Mouse (Mus musculus): Measurements from ENCODE around the gene Rnf20. TPM values are rescaled to one million over a fixed set of nuclear protein-coding genes. Genes with fewer than 3 reads are reported as not detected.

The Rnf20 gene
- total RNA-seq, 2 experiments from 2014 or later = 74.1 to 88.7 TPM

GRCm38 (mm10) chr4:49661664-49662063 is 29.9 kb downstream of the Rnf20 start:
- DNase-seq = no peak

GRCm38 (mm10) chr4:49662231-49662630 is 30.4 kb downstream of the Rnf20 start:
- DNase-seq = no peak

GRCm38 (mm10) chr4:49664850-49665249 is 33.0 kb downstream of the Rnf20 start:
- DNase-seq = no peak

- no peak for DNase-seq
Observed at GRCm38 (mm10) chr4:49676071-49676470, 44.3 kb downstream of the Rnf20 start.

DNA sequence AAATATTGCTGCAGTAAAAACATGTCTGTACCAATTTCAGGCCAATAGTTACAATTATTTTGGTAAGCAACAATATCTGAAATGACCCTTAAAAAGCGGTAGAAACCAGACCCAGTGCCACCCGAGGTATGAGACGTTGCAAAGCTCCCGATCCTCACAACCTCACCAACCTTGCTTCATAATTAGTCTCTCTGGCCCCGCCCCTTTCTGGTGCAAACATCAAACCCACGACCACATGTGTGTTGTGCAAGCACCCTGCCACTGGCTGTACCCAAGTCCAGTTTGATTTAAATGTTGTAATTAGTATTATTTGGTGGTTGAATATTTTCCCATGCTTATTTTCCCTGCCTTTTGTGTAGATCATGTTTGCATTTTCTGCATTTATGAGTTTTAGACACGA is 45.0 kb downstream of the Rnf20 start:
- DNase-seq = no peak

GRCm38 (mm10) chr4:49680171-49680875 is 48.5 kb downstream of the Rnf20 start:
- no peak for DNase-seq

DNA sequence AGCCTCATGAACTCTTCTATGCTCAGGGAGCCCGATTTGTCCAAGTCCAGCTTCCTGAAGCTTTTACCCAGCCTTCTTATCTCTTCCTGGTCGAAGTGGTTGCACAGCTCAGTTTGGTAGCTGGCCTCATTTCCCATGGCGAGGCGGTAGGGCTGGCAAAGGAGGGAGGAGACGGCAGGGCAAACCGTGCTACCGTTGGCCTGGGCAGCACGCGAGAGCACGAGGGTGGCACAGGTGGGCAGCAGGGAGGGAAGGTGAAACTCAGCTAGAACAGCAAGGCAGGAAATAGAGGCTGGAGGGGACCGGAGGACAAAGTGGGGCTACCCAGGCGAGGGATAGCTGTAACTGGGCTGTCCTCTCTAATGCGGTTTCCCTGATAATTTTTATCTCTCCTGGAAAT is 50.0 kb downstream of the Rnf20 start, which contains the start of gene Ppp3r2:
Gene Ppp3r2, minus strand, starts transcription at position 213 of the 400 bp plus-strand sequence.
- no peak for DNase-seq

DNA sequence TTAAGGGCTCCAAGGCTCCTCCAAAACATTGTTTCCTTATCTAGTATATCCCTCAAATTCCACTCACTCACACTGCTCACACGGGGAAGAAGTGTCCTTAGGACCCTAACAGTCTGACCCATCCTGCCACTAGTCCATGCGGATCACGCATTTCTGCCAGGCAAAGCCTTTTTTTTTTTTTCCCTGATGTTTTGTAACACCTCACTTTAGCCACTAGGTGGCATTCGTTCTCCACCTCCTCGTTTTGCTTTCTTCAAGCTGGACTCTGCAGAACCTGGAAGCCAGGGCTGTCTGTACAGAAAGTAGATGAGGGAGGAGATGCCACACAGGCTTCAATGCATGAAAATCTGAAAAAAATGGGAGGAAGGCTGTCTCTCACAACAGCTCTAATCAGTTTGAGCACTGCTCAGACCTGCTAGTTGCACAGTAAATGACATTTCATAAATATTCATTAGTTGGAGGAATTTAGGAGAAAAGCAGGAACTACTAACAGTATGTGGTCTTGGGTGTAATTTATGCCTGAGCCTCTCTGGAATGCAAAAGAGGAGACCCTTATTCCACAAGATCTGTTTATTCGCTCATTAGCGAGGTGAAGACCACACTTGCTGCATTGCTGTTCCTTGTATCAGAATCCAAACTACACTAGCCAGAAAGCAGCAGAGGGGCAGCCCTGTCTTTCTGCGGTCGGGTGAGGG is 56.9 kb downstream of the Rnf20 start:
- DNase-seq = peak; percentile 32 to 54

DNA sequence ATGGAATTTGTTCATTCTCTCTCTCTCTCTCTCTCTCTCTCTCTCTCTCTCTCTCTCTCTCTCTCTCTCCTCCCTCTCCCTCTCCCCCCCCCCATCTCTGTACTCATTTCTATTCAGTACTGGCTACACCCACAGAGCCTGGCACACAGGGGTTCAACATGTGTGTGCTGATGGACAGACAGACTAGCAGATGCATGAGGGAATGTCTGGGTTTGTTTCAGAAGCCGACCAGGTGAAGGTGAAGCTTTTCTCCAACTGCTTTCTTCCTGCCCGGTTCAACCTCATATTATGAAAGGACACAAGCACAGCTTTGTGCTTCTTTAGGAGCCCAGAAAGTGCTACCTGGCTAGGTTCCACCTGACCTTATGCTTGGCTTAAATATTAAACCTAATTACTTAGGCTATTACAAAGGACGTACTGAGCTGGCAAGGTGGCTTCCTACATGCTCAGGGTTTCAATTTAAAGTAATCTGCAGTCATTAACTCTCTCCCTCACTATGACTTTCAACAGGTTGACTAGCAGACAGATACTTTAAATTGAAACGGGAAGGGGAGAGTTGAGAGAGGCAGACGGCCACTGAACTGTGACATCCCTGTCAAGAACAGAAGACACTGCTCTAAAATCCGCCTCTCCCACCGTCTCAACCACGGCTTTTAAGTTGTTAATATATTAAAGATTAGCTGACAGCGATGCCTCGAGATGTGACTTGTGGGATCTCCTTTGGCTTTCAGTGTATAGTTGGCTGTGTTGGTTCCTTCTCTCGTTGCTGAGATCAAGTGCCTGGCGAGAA is 59.8 kb downstream of the Rnf20 start:
- no peak for DNase-seq

Other genes with a start within 250 kb of the Rnf20 start
- not detected for gene Acnat2, start 223.9 kb upstream of the Rnf20 start, total RNA-seq (2021)
- gene Acnat1, start 158.1 kb upstream of the Rnf20 start, total RNA-seq (2021) = under 1 TPM in 1 of 2 experiments, not detected in 1; 0.28 TPM
- gene Baat, start 125.4 kb upstream of the Rnf20 start, total RNA-seq (2021) = under 1 TPM in 1 of 2 experiments, not detected in 1; 0.37 TPM
- gene Mrpl50, start 110.9 kb upstream of the Rnf20 start, total RNA-seq (2021) = 10 to 100 TPM; 31.6 to 34.1 TPM
- gene Zfp189, start 110.8 kb upstream of the Rnf20 start, total RNA-seq (2021) = 10 to 100 TPM; 33.6 to 36.5 TPM
- gene Aldob, start 82.5 kb upstream of the Rnf20 start, total RNA-seq (2021) = 1 to 10 TPM; 1.9 to 2.1 TPM
- gene Tmem246, start 34.1 kb upstream of the Rnf20 start, total RNA-seq (2021) = 10 to 100 TPM; 66.1 to 72.4 TPM
- under 1 TPM; 0.42 to 0.76 TPM for gene Ppp3r2, start 50.0 kb downstream of the Rnf20 start, total RNA-seq (2021)
- gene Grin3a, start 213.7 kb downstream of the Rnf20 start, total RNA-seq (2021) = 10 to 100 TPM; 33.3 to 35.4 TPM